Mouse (Mus musculus): Measurements from ENCODE around the gene St8sia1. TPM values are rescaled to one million over a fixed set of nuclear protein-coding genes. Genes with fewer than 3 reads are reported as not detected.

Gene St8sia1
- total and polyA plus RNA-seq, 3 experiments = 0.01 TPM; not detected in 2

- H3K27ac ChIP-seq (ENCODE audit: control insufficient read depth, low read depth, low read length) = no peak overlapping the region
- no peaks in the 10 kb centered on the region for H3K9me3 ChIP-seq (replicated peaks; ENCODE audit: insufficient read depth, low read length)
- H3K27me3 ChIP-seq (ENCODE audit: control insufficient read depth in 1 of 2, insufficient read depth in 2 of 2, low read length in 2 of 2) = no peaks in the 10 kb centered on the region
- H3K79me2 ChIP-seq (ENCODE audit: control insufficient read depth, insufficient read depth, low read length, poor library complexity) = no peaks in the 10 kb centered on the region
- TF ChIP-seq BHLHE40 (IDR thresholded peaks at IDR 0.05; ENCODE audit: borderline replicate concordance, low read depth, low read length) (no peak), ZNF384 (IDR thresholded peaks at IDR 0.05; ENCODE audit: low read depth, low read length) (no peak), EP300 (IDR thresholded peaks at IDR 0.05; ENCODE audit: low read depth in 1 of 2, low read length in 2 of 2) (no peak), USF2 (IDR thresholded peaks at IDR 0.05; ENCODE audit: borderline replicate concordance in 1 of 2, insufficient read depth in 1 of 2, low read depth in 1 of 2, low read length in 2 of 2) (no peak), GATA1 (IDR thresholded peaks at IDR 0.05; ENCODE audit: low read depth, low read length) (no peak), USF1 (IDR thresholded peaks at IDR 0.05; ENCODE audit: low read depth, low read length) (no peak), CTCF (IDR thresholded peaks at IDR 0.05 in 2 of 3, conservative IDR thresholded peaks at IDR 0.05 in 1 of 3; ENCODE audit: control insufficient read depth in 1 of 3, insufficient read depth in 1 of 3, low read depth in 2 of 3, low read length in 3 of 3, poor library complexity in 1 of 3, severe bottlenecking in 1 of 3) (no peak), SIN3A (IDR thresholded peaks at IDR 0.05; ENCODE audit: low read length) (no peak), ZMIZ1 (IDR thresholded peaks at IDR 0.05; ENCODE audit: low read depth, low read length) (no peak), TBP (IDR thresholded peaks at IDR 0.05; ENCODE audit: low read depth, low read length) (no peak), MYC (IDR thresholded peaks at IDR 0.05; ENCODE audit: low read depth, low read length) (no peak), CHD2 (IDR thresholded peaks at IDR 0.05; ENCODE audit: low read length) (no peak), POLR2AphosphoS5 (IDR thresholded peaks at IDR 0.05; ENCODE audit: borderline replicate concordance, low read depth, low read length) (no peak), ZC3H11A (IDR thresholded peaks at IDR 0.05; ENCODE audit: low read depth, low read length) (no peak)
- H3K36me3 ChIP-seq (ENCODE audit: control insufficient read depth in 1 of 2, insufficient read depth in 2 of 2, low read length in 2 of 2) = no peaks in the 10 kb centered on the region
- H3K4me3 ChIP-seq (ENCODE audit: control insufficient read depth in 1 of 2, insufficient read depth in 1 of 2, low read depth in 2 of 2, low read length in 2 of 2) = no peak overlapping the region
- no peak overlapping the region for H3K9ac ChIP-seq (ENCODE audit: control insufficient read depth, low read depth, low read length, poor library complexity, severe bottlenecking)
- no peak for DNase-seq (ENCODE audit: low read depth, low spot score)
- no peaks in the 10 kb centered on the region; a peak in 1 of 4 replicates for H3K4me1 ChIP-seq (ENCODE audit: control insufficient read depth in 1 of 2, insufficient read depth in 2 of 2, low read length in 2 of 2)
These were observed 76.9 kb downstream of the St8sia1 start for GRCm38 (mm10) chr6:142887375-142887774.

GRCm38 (mm10) chr6:142885364-142886154 is 78.7 kb downstream of the St8sia1 start:
- DNase-seq (ENCODE audit: low read depth, low spot score) = no peak
- TF ChIP-seq SIN3A (IDR thresholded peaks at IDR 0.05; ENCODE audit: low read length) = no peak
- no peak for TF ChIP-seq POLR2AphosphoS2 (IDR thresholded peaks at IDR 0.05; ENCODE audit: low read length)
- TF ChIP-seq TAL1 (IDR thresholded peaks at IDR 0.05; ENCODE audit: low read length) = no peak
- no peak for TF ChIP-seq MYB (IDR thresholded peaks at IDR 0.05; ENCODE audit: low read depth, low read length)
- TF ChIP-seq ELF1 (IDR thresholded peaks at IDR 0.05; ENCODE audit: low read depth, low read length) = no peak
- TF ChIP-seq JUND (IDR thresholded peaks at IDR 0.05; ENCODE audit: low read depth, low read length) = no peak
- no peak for TF ChIP-seq NRF1 (IDR thresholded peaks at IDR 0.05; ENCODE audit: insufficient read depth, low read depth, low read length, poor library complexity, severe bottlenecking)
- no peak for TF ChIP-seq MAFK (IDR thresholded peaks at IDR 0.05; ENCODE audit: borderline replicate concordance, low read depth, low read length)
- no peak for TF ChIP-seq RCOR1 (IDR thresholded peaks at IDR 0.05; ENCODE audit: low read depth, low read length)
- no peak for TF ChIP-seq EP300 (IDR thresholded peaks at IDR 0.05; ENCODE audit: low read depth in 1 of 2, low read length in 2 of 2)
- TF ChIP-seq ZC3H11A (IDR thresholded peaks at IDR 0.05; ENCODE audit: low read depth, low read length) = no peak
- no peak for TF ChIP-seq ZMIZ1 (IDR thresholded peaks at IDR 0.05; ENCODE audit: low read depth, low read length)
- no peak for TF ChIP-seq E2F4 (IDR thresholded peaks at IDR 0.05; ENCODE audit: borderline replicate concordance, low read depth, low read length)
- no peak for TF ChIP-seq KAT2A (conservative IDR thresholded peaks at IDR 0.05; ENCODE audit: low read depth, low read length)
- no peak for TF ChIP-seq NELFE (IDR thresholded peaks at IDR 0.05; ENCODE audit: low read depth, low read length)
- TF ChIP-seq MXI1 (IDR thresholded peaks at IDR 0.05; ENCODE audit: low read depth, low read length) = no peak
- no peak for TF ChIP-seq ZKSCAN1 (IDR thresholded peaks at IDR 0.05; ENCODE audit: low read depth, low read length)
- TF ChIP-seq HCFC1 (IDR thresholded peaks at IDR 0.05; ENCODE audit: low read depth, low read length) = no peak
- TF ChIP-seq TCF12 (IDR thresholded peaks at IDR 0.05; ENCODE audit: low read depth, low read length) = no peak
- TF ChIP-seq BHLHE40 (IDR thresholded peaks at IDR 0.05; ENCODE audit: borderline replicate concordance, low read depth, low read length) = no peak
- Histone ChIP-seq H3K79me2 (ENCODE audit: control insufficient read depth, insufficient read depth, low read length, poor library complexity) (no peaks in the 10 kb centered on the region), H3K4me1 (ENCODE audit: control insufficient read depth in 1 of 2, insufficient read depth in 2 of 2, low read length in 2 of 2) (no peaks in the 10 kb centered on the region; a peak in 1 of 4 replicates), H3K36me3 (ENCODE audit: control insufficient read depth in 1 of 2, insufficient read depth in 2 of 2, low read length in 2 of 2) (no peaks in the 10 kb centered on the region), H3K4me3 (ENCODE audit: control insufficient read depth in 1 of 2, insufficient read depth in 1 of 2, low read depth in 2 of 2, low read length in 2 of 2) (no peak overlapping the region), H3K9ac (ENCODE audit: control insufficient read depth, low read depth, low read length, poor library complexity, severe bottlenecking) (no peak overlapping the region), H3K9me3 (replicated peaks; ENCODE audit: insufficient read depth, low read length) (no peaks in the 10 kb centered on the region), H3K27me3 (ENCODE audit: control insufficient read depth in 1 of 2, insufficient read depth in 2 of 2, low read length in 2 of 2) (no peaks in the 10 kb centered on the region), H3K27ac (ENCODE audit: control insufficient read depth, low read depth, low read length) (no peak overlapping the region)
